Mouse (Mus musculus) ES-Bruce4 (cell line): ENCODE results near the gene Oxct2a.
"Not testable (repeated sequence)": the region's sequence is repeated elsewhere in the genome, so short reads cannot be mapped to it uniquely, and the experiment has no call there.

Experiments
- CTCF ChIP-seq: IDR thresholded peaks from one replicate; pipeline ENCODE4 v1.8.1; 2011; ENCODE audit warnings: low read depth, low read length
- EP300 ChIP-seq: IDR thresholded peaks from 2 replicates; pipeline ENCODE4 v1.6.1; 2011; ENCODE audit warnings: low read depth, low read length; ENCODE audit not compliant: insufficient read depth
- POLR2A ChIP-seq: IDR thresholded peaks from one replicate; pipeline ENCODE4 v1.8.1; 2011; ENCODE audit warnings: low read length; ENCODE audit not compliant: insufficient read depth

GRCm38 (mm10) chr4:123282915-123283674 lies 40.3 kb downstream of the Oxct2a start:
- TF ChIP-seq CTCF, POLR2A, EP300: not testable (repeated sequence)
